Mouse (Mus musculus) adrenal gland, adult 2 months (tissue): ENCODE measurements around the gene Mrps22. TPM values are rescaled to one million over a fixed set of nuclear protein-coding genes. Genes with fewer than 3 reads are reported as not detected.
A peak's percentile ranks its signal among the peaks of the same experiment; 100 is the strongest.

Experiments used
- DNase-seq: peaks from one replicate; pipeline ENCODE4 v3.0.0; 2021
- long read RNA-seq: library from polyadenylated mRNA; stranded (forward); transcript quantifications from one replicate; pipeline ENCODE4 v2.0.0, GENCODE M21; 2021
- polyA plus RNA-seq: library from polyadenylated mRNA; depleted of rRNA; stranded (reverse); fragments of >200 nt; gene quantifications from 2 replicates; pipeline ENCODE4 v1.2.3, GENCODE M21; 2012; rRNA removed
- total RNA-seq, 2 experiments: library from RNA; stranded (reverse); gene quantifications; 2 replicates each; pipeline ENCODE4 v1.2.3; 2021

Gene Mrps22
- total RNA-seq (10 to 100 TPM; 56.5 to 66.4 TPM), polyA plus RNA-seq (49.0 and 58.4 TPM in 2 replicates)
- long read RNA-seq, transcript Mrps22-201 (8 exons, 1,197 nt) = major isoform, 44 of 48 reads
- long read RNA-seq, partial matches to known transcripts = 3 of 48 reads
- long read RNA-seq, other reads (novel, unspliced or antisense) = 1 of 48 reads

DNA sequence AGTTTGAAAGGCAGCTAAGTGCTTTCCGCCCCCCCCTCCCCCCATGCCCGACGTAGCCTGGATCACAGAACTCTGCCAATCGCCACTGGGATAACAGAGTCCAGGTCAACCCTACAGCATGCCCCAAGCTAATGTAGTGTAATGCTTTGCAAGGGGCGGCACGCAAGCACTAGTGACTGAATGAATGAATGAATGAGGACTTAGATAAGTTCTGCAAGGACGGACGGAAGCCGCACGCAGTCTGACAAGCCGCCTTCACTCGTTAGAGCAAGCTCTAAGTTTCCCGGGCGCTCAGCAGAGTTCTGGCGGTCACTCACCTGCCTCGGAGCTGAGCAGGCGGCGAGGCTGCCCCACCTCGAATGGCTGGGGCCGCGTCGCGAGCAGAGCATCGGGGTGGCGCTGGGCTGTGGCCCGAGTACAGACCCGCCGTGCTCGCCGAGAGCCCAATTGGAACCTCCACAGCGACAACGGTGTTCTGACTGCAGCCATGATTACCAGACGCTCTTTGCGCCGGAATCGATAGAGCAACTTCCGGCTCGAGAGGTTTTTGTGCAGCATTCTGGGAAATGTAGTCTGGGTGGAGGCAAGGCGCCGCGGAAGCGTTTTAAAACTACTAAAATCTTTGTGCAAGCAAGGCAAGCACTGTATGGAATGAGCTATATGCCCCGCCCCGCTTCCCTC lies at the start of gene Mrps22:
Mrps22 (minus strand) TSS at position 505 of the 681 bp plus-strand sequence.
- DNase-seq = peak; percentile 85

DNA sequence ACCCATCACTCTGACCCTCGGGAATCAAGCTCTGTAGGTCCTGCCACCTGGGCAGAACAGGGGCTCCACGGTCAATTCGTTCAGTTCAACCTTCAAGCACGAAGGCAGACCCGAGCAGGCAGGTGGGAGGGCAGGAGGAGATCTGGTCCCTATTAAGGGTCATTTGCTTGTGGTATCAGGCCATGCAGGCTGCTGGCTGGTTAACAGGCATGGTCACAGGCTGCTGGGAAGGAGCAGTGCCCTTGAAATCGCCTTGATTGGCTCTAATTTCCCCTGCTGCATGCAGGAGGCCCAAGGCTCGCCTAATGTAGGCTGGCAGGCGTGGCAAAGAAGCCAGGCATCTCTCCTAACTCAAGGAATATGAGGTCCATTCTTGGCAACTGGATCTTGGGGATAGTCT lies 49.1 kb upstream of the Mrps22 start:
- no peak for DNase-seq

DNA sequence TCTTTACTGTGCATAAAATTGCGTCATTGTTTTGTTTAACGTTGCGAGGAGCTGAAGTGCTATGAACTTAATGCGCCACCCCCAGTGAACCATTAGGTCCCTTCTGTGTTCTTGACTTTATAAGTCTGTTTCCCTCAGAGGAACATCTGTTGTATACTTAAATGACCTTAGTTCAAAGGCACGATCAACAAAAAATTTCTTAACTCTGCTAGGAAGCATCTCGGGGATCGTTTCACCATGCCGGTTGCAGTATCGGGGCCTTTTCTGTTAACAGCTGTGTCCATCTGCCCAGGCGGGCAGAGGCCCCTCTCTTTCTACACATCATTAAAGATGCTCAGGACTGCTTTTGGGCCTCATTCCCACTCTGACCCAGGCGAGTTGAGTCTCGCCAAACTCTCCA lies 46.0 kb upstream of the Mrps22 start:
- DNase-seq = no peak

DNA sequence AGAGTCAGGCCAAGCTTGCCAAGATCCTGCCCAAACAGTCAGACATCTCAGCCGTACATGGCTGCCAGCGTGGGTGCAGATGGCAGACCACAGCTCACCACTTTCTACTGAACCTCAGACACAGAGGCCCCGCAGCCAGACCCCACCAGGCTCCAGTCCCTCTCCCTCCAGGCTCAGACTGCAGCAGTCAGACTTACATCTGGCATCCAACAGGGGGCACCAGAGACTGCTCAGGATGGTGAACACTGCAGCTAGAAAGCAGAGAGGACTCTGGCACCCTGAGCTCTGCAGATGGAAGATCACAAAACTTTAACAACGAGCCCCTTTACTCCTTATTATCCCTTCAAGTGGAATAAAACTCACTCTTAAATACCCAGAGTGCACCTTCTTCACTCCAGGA lies 44.3 kb upstream of the Mrps22 start:
- DNase-seq = peak; percentile 72

DNA sequence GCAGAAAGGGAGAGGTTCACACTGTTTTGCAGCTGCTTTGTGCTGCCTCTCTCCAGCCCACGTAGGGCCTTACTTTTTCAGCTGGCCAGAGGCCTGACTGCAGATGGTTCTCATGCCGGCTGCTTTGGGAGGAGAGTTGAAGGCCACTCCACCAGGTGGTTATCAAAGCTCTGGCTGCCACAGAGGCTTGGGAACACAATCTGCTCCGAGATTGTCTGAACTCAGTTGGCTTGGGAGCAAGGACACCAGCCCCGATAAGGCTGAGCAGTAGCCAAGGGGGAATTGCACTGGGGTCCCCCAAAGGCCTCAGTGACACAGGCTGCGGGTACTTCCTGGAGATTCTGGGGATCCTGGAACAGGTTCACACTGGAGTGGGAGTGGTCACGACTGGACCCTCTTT lies 40.7 kb upstream of the Mrps22 start:
- DNase-seq = no peak

DNA sequence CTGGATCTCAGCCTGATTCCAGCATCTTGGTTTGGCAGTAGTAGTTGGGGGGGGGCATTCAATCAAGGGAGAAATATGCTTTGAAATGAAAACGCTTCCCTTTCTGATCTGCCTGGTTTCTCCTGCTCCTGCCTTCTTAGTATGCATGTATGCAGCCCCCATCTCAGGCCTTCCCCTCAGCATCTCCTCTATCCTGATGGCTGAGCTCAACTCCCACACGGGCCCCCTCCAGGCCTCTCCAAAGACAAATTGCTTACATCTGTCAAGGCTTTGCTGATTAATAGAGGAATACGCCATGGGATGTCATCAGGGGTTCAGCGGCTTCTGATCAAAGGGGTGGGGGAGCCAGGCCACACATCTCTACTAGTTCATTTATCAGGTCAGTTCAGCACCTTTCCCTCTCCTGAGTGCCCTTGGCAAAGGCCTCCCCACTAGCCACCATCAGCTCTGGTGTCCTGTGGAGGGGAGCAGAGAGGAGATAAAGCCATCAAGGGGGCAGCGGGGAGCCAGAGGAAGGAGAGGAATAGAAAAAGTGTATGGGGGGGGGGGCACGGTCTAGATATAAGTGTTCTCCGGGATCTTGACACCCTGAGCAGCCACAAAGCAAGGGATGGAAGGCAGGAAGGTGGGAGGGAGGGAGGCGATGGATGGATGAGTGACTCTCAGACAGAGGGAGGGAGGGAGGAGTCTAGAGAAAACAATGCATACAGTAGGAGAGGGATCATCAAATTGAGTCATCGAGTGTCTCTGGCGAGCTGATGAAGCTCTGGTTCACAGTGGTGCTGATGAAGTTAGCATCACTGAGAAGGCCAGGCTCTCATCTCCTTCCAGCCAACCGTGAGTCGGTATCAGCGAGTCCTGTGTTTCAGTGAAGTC lies 32.1 kb upstream of the Mrps22 start:
- no peak for DNase-seq

DNA sequence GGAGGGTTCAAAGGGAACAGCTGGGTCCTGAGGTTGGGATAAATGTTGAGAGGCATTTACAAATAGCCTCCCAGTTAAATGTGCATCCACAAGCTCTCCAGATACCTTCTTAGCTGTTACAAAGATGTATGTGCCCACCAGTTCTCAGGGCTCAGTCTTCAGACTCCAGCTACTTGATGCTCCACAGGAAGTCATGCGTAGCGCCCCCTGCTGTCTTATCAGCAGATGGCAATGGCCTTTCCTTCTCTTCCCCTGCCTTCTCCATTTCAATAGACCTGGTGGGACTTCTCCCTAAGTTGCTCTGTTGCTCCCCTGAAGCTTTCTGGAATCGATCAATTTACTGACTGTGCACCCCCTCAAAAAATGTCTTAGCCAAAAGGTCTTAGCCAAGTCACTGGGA lies 27.0 kb upstream of the Mrps22 start:
- DNase-seq = no peak

DNA sequence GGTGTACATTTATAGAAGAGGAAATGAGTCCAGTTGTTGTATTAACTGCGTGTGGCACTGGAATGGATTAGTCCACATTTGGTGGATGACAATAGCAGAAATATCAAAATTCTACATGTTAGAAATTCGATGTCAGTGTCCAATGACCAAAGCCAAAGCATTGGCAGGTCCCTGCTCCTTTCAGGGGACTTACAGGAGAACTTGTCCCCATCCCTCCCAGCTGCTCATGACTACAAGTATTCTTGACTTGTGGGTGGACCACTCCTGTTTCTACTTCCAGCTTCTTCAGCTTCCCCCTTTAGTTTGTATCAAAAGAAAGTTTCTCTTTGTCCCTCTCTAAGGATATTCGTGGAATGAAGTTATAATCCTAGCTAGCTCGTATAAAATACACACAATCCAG lies 3.4 kb upstream of the Mrps22 start:
- no peak for DNase-seq

DNA sequence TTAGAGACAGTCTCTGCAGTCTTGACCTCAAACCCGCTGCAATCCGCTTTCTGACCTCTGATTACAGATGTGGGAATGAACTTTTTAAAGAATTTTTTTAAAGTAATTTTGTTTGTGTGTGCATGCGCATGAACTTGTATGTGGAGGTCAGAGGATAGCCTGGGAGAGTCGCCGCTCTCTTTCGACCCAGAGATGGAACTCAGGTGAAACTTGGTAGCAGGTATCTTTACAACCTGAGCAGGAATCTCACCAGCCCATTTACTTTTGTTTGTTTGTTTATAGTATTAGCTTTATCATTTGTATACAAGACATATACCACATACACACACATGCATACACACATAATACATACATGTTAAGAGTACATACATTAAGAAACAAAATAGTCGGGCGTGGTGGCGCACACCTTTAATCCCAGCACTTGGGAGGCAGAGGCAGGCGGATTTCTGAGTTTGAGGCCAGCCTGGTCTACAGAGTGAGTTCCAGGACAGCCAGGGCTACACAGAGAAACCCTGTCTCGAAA lies 438 bp upstream of the Mrps22 start:
- DNase-seq = no peak

DNA sequence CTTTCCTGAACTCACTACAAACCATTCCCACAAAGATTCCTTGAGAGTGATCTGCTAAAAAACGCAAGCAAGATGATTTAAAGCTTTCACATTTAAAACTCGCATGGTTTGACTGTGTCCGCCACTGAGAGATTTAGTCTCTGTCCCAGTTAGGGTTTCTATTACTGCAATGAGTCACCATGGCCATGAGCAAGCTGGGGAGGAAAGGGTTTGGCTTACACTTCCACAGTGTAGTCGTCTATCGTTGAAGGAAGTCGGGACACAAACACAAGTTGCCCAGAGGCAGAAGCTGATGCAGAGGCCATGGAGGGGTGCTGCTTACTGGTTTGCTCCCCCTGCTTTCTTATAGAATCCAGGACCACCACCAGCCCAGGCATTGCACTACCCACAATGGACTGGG lies 1.4 kb downstream of the Mrps22 start:
- DNase-seq = peak; percentile 59

DNA sequence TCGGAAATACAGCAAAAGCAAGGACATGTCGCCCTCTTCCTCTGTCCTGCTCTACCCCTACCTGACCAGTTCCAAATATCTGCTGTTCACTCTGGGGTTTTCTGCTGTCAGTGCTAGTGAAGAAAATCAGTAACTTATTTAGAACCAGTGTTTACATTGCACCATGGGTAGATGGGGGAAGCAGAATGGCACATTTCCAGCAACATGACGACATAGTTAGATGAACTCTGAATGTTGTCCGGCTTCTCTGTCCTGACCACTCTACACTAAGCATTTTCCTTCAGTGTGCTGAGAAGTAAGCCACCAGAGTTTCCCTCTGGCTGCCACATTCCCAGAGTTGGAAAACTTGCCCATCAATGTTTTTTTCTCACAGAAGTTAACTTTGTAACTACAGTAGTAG lies 17.6 kb downstream of the Mrps22 start:
- no peak for DNase-seq

DNA sequence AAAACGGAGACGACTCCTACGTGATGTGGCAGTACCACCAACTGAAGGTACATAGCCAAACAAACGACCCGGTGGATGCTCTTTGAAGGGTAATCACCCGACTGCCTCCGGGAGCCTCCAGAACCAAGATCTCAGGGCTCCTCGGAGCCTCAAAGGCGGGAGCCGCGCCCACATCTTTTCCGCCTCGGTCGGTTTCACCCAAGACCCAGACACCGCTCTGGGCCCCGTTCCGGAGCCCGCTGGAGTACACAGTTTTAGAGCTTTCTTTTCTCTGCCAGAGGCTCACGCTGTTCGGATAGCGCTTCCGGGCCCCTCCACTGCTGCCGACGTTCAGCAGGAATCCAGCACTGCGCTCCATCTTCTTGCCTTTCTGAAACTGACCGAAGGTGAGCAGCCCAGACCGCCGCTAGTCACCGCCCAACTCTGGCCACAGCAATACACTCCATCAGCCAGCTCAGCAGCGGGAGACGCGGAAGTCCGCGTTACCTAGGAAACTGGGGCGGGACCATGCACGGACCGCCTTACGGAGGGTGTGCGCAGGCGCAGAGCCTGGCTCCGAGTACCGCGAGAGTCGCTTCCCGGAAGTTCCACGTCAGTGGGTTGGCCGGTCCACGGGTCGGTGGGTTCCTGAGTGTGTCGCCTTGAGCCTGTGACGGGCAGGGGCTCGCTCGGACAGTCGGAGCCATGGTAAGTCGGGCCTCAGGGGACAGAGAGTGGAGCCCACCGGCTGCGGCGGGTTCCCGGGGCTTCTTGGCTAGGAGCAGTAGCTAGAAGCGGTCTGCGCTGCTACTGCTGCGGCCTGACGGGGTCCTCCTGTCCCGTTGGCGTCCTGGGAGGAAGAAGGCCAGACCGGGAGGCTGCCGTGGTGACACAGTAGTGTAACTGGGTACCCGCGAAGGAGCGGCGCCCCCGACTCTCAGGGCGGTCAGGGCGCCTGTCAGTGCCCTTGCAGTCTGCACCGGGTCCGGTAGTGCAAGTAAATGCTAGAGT lies 38.0 kb downstream of the Mrps22 start, which contains the start of gene Copb2:
Copb2 (plus strand) TSS at position 585 of the 990 bp plus-strand sequence.
- DNase-seq = peak; percentile 98

DNA sequence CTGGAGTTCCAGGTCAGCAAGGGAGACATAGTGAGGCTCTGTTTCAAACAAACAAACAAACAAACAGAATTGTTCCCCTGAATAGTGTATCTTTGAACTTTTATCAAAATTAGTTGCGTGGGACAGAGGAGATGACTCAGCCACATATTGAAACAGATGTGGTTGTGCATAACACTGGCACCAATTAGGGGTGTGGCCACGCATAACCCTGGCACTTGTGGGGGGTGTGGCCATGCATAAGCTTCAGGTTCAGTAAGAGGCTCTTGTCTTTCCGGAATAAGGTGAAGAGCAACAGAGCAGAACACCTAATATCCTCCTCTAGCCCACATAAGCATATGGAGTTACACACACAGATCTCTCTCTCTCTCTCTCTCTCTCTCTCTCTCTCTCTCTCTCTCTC lies 57.4 kb downstream of the Mrps22 start:
- DNase-seq = no peak

Other genes starting within 250 kb of the Mrps22 start
- 1 to 10 TPM; 5.7 to 7.8 TPM for gene Rbp1, start 178.7 kb downstream of the Mrps22 start, total RNA-seq
- gene Rbp1, start 178.7 kb downstream of the Mrps22 start, polyA plus RNA-seq = 3.3 and 3.7 TPM in 2 replicates
- not detected for gene Rbp2, start 115.5 kb downstream of the Mrps22 start, total RNA-seq
- gene Rbp2, start 115.5 kb downstream of the Mrps22 start, polyA plus RNA-seq = not detected in 2 replicates
- 100 to 1,000 TPM; 124 to 134 TPM for gene Copb2, start 37.9 kb downstream of the Mrps22 start, total RNA-seq
- 8.0 and 8.2 TPM in 2 replicates for gene Copb2, start 37.9 kb downstream of the Mrps22 start, polyA plus RNA-seq
- gene Prr23a1, start 240.8 kb upstream of the Mrps22 start, total RNA-seq = not detected
- gene Prr23a1, start 240.8 kb upstream of the Mrps22 start, polyA plus RNA-seq = not detected in 2 replicates